Mouse (Mus musculus) telencephalon, adult 2 months (tissue): ENCODE measurements around the gene Olfr1180.
"Not testable (repeated sequence)": the region's sequence is repeated elsewhere in the genome, so short reads cannot be mapped to it uniquely, and the experiment has no call there.

Source experiments
- DNase-seq: peaks from one replicate; pipeline ENCODE4 v3.0.0-alpha.2; 2011; ENCODE audit warnings: low read depth, low spot score

Gene Olfr1180

GRCm38 (mm10) chr2:88419051-88419450, at the start of gene Olfr1180:
Gene Olfr1180 (minus strand): TSS chr2:88419151.
- DNase-seq, result no peak

- not testable (repeated sequence) for DNase-seq
Observed at GRCm38 (mm10) chr2:88454567-88454966, 35.6 kb upstream of the Olfr1180 start, which contains the start of gene Olfr1183. Gene Olfr1183 (plus strand): TSS chr2:88454867.

GRCm38 (mm10) chr2:88449031-88449430, 30.1 kb upstream of the Olfr1180 start, which contains the start of gene Gm13757:
Gene Gm13757 (minus strand): TSS chr2:88449131.
- DNase-seq, result no peak

GRCm38 (mm10) chr2:88426071-88426470, 7.1 kb upstream of the Olfr1180 start, which contains the start of gene Olfr1181:
Gene Olfr1181 (minus strand): TSS chr2:88426171.
- no peak for DNase-seq

GRCm38 (mm10) chr2:88406353-88406752, 12.6 kb downstream of the Olfr1180 start, which contains the start of gene Olfr1179:
Gene Olfr1179 (minus strand): TSS chr2:88406453.
- no peak for DNase-seq

GRCm38 (mm10) chr2:88386762-88387161, 32.2 kb downstream of the Olfr1180 start, which contains the start of gene Olfr1178:
Gene Olfr1178 (plus strand): TSS chr2:88387062.
- DNase-seq, result no peak
